Mouse (Mus musculus) thymus, adult 18-20 months (tissue): ENCODE measurements around the gene S100a9.
A peak's percentile ranks its signal among the peaks of the same experiment; 100 is the strongest.

Experiments
- DNase-seq, 2 experiments: peaks; one replicate each; pipeline ENCODE4 v3.0.0; 2022; ENCODE audit warnings: mixed read lengths in 2 of 2

The S100a9 gene

DNA sequence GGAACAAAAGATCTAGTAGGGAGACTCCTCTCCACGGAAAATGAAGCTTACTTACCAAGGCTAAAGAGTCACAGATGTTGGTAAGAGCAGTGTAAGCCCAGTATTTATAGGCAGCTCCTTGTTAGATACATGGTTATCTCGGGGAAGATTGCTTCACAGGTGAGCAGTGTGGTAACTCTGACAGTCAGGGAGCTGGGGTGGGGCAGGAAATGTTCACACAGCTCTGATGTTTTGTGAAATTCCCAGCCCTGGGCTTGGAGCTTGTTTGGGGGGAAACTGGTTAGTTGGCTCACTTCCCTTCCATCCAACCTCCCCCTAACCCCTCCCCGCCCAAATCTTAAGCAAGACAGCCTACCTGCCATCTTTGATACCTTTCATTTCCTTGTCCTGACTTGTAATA lies at the start of gene S100a9:
TSS of gene S100a9 (minus strand) at position 109 of the 400 bp plus-strand sequence.
- no peak for DNase-seq

DNA sequence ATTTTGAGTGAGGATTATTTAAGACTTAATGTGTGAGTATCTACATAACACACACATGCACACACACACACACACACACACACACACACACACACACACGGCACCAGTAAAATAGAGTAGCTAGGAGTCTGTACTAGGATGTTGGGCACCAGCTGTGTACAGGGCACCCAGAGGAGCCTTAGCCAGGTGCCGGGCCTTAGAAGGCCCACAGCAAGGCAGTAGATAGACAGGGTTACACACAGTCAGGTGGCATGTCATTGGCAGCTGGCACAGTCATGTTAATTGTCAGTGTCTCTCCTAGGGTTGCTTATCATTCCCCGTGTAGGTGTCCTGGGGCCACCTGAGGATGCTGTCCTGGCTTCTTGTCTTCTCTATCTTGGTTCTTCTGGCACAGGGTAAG lies 31.1 kb upstream of the S100a9 start, which contains the start of gene Pglyrp4:
TSS of gene Pglyrp4 (plus strand) at position 301 of the 400 bp plus-strand sequence.
- DNase-seq = no peak

DNA sequence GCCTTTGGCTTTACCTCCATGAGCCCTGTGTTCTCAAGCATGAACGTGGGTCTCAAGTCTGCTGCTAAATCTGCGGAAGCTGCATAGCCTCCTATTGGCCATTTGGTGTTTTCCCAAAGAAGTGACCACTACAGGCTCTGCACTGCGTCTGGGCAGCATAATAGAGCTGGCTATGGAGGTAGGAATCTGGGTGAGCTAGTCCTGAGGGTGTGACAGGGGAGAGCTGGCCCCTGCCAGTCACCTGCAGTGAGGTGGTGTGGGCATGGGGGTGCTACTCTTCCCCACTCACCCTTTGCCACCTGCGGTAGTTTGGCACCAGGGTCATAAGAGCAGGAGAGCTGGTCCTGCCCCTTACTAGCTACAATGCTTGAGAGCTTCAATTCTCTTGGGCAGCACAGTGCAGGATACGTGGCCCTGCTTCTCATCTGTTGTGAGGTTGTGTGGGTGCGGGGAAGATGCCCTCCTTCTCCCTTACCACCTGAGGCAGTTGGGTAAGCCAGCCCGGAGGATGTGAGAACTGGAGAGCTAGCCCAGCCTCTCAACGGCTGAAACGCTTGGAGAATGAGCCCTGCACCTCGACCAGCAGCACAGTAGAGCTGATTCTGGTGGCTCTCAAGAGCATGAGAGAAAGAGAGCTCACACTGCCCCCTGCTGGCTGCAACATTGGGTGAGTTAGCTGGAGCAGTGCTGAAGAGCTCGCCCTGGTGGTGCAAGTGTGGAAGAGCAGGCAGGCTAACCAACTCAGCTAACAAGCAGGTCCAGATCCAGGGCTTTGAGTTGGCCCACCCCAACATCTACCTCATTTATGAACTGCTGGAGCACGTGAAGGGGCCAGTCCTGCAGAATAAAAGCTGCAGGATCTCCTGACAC lies 14.3 kb upstream of the S100a9 start:
- DNase-seq = peak; percentile 48 to 60

DNA sequence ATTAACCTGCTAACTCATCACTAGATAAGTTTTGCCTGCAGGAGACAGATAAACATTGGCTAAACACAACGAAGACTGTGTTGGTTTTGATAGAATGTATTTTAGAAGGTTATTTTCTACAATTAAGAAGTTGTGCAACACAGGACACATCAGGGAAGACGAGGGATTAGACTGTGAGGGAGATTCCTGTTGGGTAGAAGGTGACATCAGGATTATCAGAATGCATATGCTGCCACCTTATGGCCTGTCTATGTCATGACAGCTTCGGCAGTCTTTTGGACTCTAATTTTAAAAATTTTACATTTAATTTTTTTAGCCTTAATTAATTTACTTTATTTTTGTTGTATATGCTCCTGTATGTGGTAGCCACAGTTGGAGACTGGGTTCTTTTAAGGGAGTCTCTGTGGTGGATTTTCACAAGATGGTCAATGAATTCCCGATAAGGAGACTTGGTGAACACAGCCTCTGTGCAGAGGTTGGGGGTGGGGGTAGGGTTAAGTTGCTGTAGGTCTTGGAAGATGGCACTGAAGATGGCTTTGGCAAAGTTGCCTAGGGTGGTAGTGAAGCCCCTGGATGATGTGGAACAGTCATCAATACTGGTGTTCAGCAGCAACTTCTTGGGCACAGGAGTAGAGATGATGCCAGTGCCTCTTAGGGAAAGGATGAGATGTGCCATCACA lies 13.1 kb upstream of the S100a9 start:
- no peak for DNase-seq

DNA sequence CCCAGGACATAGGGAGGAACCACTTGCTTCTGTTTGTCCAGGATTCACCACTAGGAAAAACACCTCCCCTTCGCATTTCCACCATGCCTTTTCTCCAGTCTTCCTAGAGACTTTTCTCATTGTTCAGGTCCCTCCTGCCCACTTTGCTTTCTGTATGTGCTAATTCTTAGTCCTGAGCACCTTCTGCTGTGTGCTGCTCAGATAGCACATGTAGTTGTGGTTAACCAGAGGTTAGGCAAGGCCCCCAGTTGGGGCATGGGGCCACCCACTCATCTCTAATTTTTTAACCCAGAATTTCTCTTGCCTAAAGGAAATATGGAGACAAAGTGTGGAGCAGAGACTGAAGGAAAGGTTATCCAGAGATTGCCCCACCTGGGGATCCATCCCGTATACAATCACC lies 6.7 kb upstream of the S100a9 start:
- DNase-seq = no peak

DNA sequence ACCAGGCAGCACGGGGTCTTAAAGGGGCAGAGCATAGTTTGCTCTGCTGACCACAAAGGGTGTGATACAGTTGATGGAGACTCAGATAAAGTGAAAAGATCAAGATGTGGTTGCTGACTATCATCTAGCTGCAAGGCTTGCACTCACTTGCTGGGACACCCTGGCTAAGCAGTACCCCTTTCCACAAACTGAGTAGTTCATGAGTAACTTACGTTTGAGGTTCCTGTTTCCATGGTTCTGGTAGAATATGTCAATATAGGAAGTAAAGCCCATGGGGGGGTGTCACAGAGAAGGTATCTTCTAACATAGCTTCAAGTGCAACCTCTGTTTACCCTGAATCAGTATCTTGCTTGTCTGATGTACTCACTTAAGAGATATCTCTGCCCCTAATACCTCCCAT lies 2.0 kb downstream of the S100a9 start:
- no peak for DNase-seq

DNA sequence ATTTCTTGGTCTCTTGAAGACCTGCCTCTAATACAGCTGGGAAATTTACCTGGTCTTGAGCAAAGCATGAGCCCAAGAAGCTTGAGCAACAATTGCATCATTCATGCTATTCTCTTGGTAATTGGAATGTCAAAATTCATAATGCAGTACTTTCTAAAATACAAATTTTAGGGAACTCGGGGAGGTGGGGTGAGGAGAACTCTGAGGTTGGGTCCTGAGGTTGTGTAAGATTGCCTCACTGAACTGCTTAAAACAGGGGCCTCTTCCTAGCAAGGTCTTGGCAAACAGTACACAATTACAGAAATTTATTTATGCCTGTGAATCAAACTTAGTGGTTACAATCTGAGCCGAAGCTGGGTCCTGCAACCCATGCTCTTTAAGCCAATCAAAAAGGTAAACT lies 8.7 kb downstream of the S100a9 start:
- DNase-seq = no peak

DNA sequence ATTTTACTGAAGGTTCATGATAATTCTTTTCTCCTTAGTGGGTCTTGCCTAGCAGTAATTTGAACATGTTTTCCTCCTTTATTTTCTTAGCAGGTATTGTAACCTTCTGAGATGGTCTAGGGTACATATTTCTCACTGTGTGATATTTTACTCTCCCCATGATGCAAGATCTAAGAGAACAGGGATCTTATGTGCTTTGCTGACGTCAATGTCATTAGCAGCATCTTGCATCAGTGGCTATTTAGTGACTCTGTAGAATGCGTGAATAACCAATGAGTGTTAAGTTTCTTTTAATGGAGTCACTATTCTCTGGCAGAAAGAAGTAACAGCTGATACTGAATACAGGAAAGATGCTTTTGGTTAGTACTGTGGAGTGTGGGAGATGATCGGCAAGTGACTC lies 11.6 kb downstream of the S100a9 start:
- DNase-seq = no peak

DNA sequence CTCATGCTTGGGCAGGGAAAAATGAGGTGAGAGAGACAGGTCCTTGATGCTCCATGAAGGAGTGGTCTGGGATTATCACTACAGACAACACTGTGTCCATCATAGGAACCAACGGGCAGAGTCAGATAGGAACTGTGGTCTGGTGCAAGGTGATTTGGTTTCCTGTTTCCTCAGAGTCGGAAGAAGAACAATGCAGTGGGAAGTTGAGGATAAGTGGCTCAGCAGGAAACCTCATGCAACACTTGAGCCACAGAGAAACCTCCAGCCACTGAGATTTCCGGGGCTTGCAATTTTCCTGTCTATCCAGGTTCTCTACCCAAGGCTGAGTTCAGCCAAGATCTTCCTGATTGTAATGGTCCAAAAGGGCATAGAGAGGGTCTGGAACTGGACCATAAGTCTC lies 16.9 kb downstream of the S100a9 start:
- DNase-seq = no peak

DNA sequence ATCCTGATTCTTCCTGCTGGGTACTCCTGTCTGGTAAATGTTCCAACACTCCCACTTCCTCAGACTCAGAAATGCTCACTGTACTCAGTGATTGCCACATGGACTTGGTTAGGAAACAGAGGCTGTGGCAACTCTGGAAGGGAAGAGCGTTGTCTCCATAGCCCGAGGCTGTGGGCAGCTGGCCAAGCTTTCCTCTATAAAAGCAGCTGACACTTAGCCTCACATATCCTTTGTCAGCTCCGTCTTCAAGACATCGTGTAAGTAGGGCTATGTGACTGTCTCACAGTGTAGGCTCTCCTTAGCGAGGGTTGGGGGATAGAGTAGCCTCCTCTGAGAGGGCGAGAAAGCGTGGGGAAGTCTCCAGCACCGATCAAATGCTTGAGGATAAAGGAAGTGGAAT lies 26.7 kb downstream of the S100a9 start, which contains the start of gene S100a8:
TSS of gene S100a8 (plus strand) at position 133 of the 400 bp plus-strand sequence.
- no peak for DNase-seq

DNA sequence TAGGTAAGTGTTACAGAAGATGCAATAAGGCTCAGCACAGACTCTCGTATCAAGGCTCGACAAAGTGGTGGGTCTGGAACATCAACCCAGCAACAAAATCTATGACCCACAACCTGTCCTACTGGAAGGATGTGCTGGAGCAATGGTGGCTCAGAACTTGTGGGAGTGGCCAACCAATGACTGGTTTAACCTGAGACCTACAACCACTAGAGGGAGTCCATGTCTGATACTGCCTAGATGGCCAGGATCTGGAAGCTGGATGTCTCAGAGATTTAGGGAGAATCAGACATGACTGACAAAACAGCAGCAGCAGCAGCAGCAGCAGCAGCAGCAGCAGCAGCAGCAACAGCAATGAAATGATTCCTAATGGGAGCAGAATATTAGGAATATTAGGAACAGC lies 31.3 kb downstream of the S100a9 start:
- no peak for DNase-seq

DNA sequence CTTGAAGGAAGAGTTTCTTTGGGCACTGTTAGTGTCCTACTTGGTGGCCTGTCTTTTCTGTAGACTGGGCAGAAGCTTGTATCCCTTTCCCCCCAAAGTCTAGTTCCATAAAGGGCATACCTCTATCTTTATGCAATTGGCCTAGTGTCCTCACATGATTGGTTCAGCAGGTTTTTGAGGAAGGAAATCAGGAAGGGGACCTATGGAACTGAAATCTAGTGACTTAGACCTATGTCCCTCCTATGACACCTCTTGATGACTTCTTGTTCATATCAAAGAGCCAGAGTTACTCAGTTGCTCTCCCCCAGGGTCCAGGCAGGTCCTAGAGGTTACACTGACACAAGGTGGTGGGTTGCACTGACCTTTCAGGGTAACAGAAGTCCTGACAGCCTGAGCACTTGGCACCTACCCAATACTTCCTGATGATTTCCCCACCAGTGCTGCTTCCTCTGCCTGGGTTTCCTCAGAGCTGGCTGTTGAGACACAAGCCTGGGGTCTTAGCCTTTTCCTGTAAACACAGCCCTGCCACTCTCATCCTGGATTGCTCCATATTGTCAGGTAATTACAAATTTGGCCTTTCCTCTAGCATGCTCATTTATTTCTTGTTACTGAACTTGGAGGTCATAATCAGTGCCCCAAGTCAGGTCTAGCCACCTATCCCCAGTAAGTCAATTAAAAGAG lies 36.0 kb downstream of the S100a9 start:
- no peak for DNase-seq

DNA sequence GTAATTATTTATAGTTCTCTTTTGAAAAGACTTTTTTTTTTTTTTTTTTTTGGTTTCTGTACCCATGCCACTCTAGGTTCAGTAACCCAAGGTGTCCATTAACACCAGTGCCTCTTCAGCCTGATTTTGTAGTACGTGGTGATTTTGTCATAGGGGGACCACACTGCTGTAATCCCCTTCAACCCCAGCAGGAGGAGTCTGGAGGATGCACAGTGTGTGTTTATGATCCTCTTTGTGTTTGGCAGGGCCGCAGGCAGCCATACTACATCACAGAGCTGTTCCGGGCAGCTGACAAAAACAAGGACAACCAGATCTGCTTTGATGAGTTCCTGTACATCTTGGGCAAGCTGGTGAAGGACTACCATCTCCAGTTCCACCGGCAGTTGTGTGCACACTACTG lies 38.1 kb downstream of the S100a9 start:
- DNase-seq = no peak

DNA sequence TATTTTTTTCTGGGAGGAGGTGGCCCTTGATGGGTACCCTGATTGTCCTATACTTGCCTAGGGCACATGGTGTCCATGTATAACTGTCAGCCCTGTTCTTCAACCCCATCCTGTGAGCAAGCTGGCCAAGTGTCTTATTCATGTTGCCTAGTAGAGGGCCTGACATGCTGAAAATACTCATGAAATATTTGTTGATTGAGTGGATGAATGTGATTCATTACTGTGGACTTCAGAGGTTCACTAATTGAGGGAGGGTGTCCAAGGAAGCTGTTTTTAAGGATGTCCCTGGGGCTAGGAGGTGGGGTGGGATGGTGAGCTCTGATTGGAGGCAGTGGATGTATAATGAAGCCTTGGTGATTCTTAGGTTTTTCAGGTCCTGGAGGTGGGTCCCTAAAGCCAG lies 41.8 kb downstream of the S100a9 start, which contains the start of gene S100a7a:
TSS of gene S100a7a (plus strand) at position 301 of the 400 bp plus-strand sequence.
- no peak for DNase-seq

DNA sequence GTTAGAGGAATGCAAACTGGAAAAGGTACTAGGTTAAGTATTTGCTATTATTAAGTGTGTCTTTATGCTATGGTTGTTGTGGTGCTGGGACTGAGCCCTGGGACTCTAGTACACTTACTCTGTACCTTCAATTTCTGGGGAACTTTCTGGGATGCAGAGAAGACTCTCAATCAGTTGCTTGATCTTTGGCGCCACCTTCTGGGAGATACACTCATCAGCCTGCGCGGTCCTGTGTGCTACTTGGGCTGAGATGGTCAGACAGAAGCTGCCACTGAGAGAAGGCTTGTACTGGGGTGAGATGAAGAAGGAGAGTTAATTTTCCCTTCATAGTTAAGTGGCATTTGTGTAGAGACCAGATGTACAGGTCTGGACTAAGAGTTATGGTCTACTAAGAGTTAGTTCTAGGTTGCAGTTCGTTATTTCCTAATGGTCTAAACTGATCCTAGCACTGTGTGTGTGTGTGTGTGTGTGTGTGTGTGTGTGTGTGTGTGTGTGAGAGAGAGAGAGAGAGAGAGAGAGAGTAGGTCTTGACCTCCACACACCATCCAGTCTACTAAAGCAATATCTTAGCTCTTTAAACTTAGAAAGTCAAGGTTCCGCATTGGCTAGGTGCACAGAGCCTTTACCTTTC lies 42.5 kb downstream of the S100a9 start:
- peak; percentile 7 to 17 for DNase-seq

DNA sequence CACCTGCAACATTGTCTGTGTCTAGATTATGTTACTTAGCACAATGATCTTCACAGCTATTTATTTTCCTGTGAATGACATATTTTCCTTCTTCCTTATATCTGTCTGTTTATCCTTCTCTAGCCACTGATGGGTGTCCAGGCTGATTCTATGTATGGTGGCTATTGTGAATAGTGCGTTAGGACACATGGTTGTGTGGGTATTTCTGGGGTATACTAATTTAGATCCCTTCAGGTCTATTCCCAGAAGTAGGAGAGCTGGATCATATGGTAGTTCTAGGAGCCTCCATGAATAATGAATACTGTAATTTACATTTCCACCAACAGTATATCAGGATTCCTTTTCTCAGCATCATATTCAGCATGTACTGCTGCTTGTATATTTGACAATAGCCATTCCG lies 45.7 kb downstream of the S100a9 start:
- no peak for DNase-seq

DNA sequence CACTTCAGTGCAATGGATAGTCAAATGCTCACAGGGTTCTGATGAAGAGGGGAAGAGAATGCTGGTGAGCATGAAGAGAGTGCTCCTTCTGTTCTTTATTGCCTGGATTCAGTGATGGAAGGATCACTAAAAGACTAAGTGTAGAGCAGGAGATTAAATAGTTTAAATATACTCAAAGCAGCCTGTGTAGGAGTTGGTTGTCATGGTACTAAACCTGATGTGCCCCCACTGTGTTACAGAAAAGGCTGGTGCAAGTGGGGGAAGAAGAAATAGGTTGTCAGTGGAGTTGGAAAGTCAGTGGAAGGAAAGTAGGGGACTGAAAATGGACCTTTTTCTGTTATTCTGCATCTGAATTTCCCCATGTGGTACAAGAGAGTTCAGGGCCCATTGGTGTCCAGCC lies 46.5 kb downstream of the S100a9 start:
- DNase-seq = no peak

DNA sequence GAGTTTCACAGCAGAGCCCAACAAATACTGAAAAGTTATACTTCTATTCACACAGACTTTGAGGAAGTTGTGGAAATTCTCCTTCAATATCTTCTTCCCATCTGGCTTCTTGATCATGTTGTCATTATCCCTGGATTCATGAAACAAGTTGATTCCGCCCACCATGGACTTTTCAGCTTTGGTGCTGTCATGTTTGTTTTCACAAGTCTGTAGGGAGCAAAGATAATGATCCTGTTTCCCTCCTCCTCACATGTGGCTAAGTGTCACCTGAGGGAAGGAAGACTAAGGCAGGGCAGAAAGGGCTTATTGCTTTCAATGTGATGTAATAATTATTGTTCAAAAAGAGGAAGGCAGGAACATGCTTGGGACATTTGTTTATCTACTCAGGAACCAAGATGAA lies 48.2 kb downstream of the S100a9 start:
- DNase-seq = no peak

DNA sequence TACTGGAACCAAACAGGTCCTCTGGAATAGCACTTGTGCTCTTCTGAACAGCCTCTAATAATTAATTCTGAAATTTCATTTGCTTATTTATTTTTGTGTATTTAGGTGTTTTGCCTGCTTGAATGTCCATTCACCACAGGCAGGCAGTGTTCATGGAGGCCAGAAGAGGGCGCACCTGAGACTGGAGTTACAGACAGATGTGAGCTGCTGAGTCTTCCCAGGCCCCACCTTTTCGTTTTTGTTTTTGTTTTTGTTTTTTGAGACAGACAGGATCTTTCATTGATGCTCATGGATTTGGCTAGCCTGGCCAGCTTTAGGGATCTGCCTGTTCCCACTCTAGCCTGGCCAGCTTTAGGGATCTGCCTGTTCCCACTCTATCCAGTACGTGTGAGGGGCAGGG lies 51.3 kb downstream of the S100a9 start:
- peak in 1 of 2 experiments; percentile 18 for DNase-seq
